Mouse (Mus musculus) heart, postnatal 4 days (tissue): ENCODE measurements around the gene Fam219a. TPM values are rescaled to one million over a fixed set of nuclear protein-coding genes. Genes with fewer than 3 reads are reported as not detected.

Source experiments
- DNase-seq: peaks from one replicate; pipeline ENCODE4 v3.0.0; 2021
- total RNA-seq, 2 experiments: library from RNA; stranded (reverse); gene quantifications; 2 replicates each; pipeline ENCODE4 v1.2.3; 2021

Gene Fam219a
- total RNA-seq, 2 experiments from 2014 or later: 15.3 to 15.5 TPM

DNA sequence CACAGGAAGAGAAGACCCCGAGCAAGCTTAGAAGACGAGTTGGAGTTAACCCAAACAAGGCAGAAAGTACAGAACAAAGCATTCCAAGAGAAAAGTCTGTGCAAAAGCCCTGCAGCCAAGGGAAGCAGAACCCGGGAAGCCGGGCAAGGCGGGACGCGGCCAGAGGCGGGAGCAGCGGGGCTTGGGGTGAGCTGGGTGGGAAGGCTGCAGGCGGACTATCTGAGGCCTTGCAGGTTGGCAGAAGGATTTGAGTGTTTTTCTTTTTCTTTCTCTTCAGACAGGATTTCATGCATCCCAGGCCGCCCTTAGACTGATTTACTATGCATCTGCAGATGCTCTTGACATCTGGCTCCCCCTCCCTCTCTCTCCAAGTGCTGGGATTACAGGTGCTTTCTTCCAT, 16.2 kb downstream of the Fam219a start:
- DNase-seq: no peak

DNA sequence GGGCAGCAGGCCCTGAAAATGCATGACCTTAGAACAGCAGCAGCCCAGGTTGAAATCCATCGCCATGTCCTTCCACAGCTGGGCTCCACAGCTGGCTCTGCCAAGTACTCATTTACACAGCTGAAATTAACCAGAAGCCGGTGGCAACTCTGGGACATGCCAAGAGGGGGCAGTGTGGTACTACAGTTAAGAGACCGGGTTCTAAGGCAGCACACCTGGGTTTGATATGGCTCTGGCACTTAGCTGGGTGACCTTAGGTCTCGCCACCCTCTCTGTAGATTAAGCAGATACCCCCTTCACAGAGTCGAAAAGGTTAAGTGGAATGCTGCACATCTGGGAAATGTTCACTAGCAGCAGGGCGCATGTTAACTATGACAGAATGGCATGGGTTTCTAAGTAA, 16.8 kb downstream of the Fam219a start:
- peak; percentile 82 for DNase-seq

DNA sequence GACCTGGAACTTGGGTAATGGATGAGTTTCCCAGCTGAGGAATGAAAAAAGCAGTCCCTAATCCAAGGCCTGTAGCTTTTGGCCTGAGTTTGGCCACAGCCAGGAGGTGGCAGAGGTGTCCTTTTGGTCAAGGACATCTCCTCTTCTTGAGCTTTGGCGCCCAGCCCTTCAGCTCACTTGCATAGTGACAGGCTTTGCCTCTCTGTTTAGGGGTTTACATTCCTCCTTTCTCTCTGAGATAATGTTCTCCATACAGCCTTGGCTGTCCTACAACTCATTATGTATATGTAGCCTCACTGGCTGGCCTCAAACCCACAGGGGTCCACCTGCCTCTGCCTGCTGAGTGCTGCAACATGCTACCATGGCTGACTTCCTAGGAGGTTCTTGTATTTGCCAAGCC, 22.3 kb downstream of the Fam219a start:
- DNase-seq: no peak

DNA sequence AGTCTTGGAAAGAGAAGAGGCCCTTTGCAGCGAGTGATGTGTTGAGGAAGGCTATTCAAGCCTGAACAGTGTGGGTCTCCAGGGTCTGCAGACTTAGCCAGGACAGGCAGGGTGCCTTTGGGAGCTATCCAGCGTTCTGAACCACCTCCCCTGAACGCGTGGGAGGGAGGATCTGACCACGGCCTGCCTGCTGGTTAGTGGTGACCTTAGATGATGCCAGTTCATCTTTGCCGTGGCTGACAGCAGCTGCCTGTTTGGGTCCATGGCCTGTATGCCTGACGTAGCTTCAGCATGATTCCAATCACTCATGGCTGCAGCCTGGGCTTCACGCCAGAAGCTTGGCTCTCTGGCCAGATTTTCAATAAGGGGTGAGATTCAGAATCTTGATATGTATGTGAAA, 23.4 kb downstream of the Fam219a start:
- DNase-seq: peak; percentile 70

DNA sequence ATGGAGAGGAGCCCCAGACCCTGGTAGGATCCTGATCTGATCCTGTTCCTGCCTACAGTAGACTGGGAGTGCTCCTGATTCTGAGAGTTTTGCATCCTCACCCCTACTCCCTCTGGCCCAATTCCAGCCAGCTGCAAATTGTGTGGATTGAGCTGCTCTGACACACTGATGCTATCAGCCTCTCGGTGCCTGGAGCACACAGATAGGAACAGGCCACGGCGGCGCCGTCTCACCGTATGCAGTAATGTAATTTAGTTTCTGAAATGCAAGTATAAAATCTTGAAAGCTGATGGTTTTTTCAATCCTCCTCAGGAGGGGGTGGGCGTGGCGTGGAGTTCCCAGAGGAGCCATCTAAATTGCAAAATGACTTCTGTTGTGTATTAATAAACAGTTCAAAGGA, 27.2 kb downstream of the Fam219a start:
- no peak for DNase-seq

DNA sequence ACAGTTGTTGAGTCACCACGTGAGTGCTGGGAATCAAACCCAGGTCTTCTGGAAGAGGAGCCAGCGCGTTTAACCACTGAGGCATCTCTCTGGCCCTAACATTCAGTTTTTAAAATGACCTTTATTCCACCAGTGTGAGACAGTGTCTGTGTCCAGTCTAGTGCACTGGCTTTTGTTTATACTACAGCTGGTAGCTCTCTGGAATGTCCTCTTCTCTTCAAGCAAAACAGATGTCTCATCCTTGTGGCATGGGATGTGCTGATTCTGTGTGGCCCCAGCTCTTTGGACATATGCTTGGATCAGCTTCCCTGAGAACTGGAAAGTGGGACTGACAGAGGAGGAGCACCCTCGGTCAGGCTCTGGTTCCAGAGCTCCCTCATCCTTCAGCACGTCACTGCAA, 34.5 kb downstream of the Fam219a start:
- no peak for DNase-seq

DNA sequence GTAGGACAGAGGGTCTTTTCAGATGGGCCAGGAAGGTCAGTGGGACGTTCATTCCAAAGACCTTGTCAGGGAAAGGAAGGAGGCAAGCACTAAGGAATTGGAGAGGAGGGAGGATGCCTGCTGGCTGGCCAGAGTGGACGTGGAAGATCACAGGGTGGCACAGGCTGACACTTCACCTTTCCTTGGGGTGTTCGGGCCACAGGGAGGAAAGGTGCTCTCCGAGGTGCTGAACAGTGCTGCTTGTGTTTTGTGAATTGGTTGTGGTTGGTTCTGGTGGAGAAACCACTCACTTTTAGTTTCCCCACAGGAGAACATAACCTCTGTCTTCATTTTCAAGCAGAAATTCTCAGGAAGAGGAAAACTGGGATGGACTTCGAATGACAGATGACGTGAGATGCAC, 36.9 kb downstream of the Fam219a start:
- DNase-seq: peak; percentile 57

DNA sequence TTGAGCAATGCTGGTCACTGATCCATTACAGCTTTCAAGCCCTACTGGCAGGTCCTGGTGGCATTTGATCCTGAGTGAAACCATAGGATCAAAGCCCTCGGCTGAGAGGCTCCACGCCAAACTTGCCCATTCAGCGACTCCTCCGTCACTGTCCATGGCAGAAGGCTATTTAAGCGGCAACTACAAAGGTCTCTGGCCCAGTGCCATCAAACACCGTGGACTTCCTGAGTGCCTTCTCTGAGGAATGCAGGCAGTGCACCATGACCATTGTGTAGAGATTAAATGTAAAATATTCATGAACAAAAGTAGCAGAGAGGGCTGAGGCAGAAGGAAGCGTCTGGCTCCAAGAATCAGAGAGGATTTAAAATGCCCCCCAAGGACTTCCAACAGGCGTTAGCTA, 41.3 kb downstream of the Fam219a start:
- peak; percentile 47 for DNase-seq

DNA sequence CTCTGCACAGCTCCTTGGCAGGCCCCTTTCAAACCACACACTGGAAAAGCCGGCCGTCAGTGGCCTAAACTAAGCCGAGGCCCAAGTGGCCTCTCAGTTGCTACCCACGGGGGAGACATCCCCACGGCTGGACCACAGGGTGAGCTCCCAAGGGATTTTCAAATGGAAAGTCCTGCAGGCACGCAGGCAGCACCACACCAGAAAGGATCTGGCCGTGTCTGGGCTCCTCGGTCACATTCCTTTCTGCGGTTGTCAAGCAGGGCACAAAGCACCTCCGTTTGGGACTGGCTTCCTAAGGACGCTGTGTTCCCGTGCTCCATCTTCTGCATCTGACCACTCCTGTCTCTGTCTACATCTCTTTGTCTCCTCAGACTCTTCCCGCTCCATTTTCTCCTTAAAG, 42.3 kb downstream of the Fam219a start:
- no peak for DNase-seq

DNA sequence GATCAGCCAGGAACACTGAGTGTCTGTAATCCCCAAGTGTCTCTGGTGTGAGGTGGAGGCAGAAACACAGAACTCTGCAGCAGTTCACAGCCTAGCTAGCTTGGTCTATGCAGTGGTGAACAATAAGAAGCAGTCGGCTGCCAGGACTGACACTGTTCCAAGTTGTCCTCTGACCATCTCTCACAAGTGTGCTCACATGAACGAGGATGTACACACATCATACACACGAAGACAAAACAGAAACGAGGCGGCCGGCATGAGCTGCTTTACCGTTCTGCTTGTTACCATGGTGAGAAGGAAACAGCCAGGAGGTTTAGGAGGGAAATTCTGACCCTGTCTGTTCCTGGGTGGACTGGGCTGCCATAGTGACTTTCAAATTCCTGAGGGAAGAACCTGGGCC, 42.8 kb downstream of the Fam219a start:
- no peak for DNase-seq

DNA sequence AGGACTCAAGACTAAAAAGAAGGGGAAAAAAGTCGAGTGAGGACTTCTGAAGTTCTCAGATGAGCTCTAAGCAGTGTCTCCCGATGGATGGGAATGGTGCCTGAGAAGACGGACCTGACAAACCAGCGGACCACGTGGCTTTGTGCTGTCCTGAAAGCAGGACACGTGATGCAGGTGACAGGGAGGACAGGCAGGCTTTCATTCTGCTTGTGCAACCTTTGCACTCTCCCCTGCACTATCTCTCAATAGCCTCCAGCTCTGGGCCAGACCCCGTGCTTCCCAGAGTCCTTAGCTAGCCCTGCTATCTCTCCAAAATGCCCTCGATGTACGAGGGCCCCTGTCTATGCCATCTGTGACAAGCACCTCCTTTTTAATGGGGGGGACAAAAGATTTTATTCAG, 44.5 kb downstream of the Fam219a start:
- no peak for DNase-seq

DNA sequence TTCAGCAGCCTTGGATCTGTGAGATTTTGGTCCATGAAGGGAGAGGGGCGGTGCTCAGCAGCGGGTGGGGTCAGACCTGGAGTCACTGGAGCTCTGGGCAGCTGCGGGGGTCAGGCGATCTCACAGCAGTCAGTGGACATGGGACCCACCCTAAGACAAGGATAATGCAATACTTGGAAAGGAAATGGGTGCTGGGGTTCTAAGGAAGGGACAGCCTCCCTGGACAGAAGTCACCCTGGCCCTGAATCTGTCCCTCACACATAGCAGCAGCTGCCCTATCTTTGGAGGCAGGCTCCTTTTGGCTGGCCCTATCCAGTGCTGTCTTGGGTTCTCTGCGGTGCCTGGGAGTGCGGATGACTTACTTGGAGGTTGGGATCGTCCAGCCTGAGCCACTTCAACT, 45.5 kb downstream of the Fam219a start:
- DNase-seq: no peak

DNA sequence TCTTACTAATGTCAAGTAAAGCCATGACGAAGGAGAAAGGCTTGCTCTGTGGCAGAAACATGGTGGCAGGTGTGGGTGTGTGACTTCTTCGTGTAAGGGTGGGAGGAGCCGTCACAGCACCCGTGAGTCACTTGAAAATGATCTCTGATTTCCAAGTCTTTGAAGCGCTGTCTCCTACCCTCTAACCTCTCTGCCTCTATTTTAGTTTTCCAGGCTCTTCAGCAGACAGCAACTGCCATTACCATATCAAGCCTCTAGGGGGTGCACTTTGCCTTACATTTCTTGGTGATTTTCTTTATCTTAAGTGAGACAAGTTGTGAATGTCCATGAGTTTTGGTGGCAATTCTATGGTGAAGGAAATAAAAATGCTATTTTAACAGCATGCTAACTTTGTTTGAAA, 46.5 kb downstream of the Fam219a start:
- peak; percentile 37 for DNase-seq

DNA sequence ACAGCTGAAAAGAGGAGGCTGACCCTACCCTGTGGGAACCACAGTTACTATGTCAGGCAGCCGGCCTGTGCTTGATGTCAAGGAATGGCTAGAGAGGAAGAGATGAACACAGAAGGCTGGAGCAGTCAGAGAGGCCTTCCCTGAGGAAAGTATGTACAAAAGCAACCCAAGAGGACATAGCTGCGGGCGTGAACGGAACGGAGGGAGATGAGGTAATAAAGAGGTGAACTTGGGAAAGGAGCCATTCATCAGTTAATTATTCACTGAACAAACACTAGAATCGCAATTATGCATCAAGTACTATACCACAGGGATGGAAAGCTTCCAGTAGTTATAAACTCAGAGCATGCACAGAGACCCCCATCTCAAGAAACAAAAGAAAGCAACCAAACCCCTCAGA, 47.2 kb downstream of the Fam219a start:
- DNase-seq: no peak

DNA sequence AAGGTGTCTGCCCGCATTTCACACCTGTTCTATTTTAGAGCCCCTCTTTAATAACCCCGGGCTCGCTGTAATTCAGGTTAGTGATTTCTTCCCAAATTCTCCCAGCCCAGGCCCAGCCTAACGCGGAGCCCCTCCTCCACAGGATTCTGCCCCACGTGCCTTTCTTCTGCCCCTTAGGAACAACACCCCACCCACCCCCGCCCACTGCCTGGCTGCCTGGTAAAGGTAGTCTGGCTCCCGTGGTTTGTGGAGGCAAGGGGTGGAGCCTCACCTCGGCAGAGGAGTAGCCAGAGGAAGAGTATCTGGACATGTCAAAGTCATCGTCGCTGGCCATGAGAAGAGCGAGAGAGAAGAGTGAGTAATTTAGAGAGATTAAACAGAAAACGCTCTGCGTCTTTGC, 48.7 kb downstream of the Fam219a start:
- DNase-seq: no peak

DNA sequence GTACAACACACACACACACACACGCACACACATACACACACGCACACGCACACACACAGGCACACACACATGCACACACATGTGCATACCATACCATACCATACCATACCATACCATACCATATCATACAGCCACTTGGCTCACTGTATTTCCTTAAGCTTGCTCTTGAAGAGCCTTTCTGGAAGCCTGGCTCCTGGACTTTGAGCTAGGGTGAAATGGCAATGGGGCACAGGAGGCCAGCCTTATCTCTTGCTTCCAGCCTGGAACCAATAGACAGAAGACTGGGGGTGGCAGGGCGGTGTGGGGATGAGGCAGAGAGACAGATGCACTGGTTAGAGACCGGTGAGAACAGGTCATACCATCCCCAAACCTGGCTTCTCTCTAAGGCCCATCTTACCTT, 50.1 kb downstream of the Fam219a start:
- DNase-seq: no peak

DNA sequence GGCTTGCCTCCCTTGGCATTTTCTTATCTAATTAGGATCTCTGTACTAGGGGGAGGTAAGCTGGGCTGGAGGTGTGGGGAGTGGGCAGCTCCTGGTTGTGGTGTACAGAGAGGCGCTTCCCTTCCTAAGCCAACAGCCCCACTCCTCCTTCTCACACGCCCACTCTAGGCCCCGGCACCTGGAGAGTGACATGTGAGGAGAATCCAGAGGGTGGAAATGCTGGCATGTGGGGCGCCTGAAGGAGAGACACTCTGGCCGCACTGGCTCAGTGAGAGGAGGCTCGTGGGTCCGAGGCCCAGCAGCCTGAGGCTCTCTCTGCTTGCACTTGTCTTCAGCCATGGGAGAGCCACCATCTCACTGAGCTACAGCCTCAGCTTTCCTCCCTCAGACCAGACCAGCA, 51.0 kb downstream of the Fam219a start:
- no peak for DNase-seq

DNA sequence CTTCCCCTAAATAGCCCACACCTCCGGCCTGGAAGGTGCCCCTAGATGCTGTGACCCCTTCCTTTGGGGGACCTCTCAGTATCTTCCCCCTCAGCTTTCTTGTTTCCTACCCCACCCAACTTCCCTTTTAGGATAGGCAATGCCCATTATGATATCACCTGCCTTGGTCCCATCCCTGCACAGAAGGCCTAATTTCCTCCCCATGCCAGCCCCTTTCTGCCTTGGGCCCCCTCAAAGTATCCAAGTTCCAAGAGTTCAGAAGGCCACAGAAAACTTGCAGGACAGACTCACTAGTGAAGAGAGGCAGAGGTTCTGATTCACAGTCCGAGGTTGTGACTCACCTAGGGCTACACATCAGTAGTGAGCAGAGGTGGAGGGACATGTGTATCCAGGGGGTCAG, 52.1 kb downstream of the Fam219a start, which contains the start of gene 1110017D15Rik:
Gene 1110017D15Rik (minus strand): TSS at position 101 of the 400 bp plus-strand sequence.
- no peak for DNase-seq

DNA sequence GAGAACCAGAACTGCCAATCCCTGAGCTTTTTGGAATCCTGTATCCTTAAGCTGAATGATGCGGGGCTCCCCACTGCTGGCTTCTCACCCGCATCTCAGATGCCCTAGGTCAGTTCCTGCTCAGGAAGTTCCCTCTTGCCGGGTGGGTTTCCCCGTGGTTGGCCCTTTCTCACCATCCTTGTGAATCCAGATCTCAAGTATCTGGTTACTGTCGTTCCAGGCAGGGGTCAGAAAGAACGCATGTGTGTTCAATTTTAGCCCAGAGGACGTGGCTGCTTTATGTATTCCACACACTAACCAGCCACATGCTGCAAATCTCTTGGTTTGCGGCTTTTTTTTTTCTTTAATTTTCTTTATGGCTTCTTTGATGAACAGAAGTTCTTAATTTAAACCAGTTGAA, 55.6 kb downstream of the Fam219a start:
- no peak for DNase-seq

DNA sequence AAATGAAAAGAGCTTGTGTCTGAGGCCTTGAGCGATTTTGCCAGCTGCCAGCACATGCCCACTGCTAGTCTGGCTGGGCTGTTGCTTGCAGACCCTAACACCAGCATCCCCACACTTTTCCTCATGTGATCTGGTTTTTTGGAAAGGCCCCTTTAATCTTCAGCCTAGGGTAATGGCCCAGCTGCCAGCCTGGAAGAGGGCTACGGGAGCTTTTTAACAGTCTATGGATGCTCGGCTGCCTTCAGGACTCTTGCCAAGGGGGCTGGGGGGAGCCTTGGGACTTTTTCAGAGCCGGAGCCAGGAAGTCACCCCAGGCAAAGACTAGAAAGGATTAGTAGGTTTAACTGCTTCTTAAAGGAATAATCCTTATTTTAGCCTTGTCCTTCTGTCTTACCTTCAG, 56.0 kb downstream of the Fam219a start:
- DNase-seq: no peak

DNA sequence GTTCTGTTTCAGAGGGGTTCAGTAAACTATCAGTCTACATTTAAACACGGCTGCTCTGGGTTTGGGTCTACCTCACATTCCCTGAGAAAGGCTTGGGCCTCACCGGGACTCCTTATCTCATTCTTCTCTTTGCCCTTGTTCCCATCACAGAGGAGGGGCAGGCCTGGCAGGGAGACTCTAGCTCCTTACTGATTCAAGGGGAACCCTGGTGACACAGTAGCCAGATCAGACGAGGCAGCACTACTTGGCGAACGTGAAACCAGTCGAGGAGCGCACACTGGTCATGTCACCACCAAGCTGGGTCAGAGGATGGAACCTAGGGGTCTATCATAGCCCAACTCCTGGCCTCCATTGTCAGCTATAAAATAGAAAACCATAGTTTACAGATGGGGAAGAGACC, 61.3 kb downstream of the Fam219a start:
- no peak for DNase-seq

DNA sequence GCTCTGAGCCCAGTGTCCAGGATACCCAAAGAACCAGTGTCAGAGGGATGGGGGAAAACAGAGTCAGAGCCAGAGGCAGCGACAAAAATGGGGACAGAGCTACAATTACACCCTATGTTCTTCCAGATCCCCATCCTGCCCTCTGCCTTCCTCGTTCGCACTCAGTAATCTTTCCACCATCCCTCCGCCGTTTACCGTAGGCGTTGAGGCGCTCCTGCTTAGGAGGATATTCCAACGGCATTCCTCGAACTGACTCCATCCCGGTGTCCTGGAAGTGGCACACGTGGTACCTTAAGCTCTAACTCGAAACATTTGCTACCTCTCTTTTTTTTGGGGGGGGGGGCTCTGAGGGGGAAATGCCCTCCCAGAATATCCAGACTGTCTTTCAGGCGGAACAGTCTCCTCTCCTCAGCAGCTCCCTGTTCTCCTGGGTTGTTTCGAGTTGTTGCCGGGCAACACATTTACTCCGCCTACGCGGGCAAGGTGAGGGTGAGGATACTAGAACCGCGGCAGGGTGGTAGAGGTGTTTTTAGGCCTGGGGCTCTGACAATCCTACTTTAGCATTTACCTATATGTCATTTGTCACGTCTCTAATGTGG, 61.9 kb downstream of the Fam219a start:
- DNase-seq: no peak

DNA sequence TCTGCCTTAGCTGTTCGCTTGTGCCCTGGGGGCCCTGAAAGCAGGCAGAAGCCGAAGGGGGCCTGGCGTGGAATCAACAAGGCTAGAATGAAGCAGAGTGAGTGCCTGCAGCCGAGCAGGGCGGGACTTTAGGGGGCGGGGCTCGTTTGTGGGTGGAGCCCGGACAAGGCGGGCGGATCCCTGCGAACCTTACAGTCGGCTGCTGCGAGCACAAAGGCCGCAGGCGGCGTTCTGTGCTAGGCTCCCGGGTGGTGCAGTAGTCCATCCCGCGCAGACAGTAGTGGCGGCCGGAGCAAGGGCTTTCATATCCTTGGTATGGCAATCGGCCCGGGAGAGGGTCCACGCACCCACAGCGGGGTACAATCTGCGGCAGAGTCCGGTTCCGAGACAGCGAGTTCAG, 62.4 kb downstream of the Fam219a start:
- DNase-seq: peak; percentile 89

DNA sequence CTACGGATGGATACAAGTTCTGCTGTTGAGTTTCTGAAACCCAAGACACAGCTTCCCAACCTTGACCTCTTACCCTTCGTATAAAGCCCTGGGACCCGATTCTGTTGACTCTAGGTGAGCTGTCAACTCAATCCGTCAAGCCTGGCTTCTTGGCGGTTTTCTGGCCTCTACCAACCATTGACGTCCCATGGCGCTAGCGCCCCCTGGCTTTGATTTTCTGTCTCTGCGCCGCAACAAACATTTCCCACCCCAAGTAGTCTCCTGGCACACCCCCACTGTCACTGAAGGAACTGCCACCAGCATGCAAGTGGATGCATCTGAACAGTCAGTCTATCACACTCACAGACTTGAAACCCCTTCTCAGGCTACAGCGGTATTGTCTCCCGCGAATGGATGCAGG, 63.2 kb downstream of the Fam219a start:
- DNase-seq: peak; percentile 70

DNA sequence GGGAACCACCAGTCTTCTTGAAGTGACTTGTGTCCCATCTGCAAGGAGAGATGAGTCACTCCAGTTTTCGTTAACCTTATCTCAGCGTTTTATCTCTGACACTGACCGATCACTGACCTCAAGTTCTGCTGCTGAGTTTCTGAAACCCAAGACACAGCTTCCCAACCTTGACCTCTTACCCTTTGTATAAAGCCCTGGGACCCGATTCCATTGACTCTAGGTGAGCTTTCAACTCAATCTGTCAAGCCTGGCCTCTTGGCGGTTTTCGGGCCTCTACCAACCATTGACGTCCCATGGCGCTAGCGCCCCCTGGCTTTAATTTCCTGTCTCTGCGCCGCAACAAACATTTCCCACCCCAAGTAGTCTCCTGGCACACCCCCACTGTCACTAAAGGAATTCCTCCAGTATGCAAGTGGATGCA, 64.2 kb downstream of the Fam219a start:
- peak; percentile 20 for DNase-seq
